Mouse (Mus musculus): ENCODE data around the gene Guca2b. TPM values are rescaled to one million over a fixed set of nuclear protein-coding genes. Genes with fewer than 3 reads are reported as not detected.

Guca2b gene
- total and polyA plus RNA-seq, 3 experiments = 1.1 to 2.3 TPM; not detected in 1

GRCm38 (mm10) chr4:119609488-119609887 lies 49.3 kb downstream of the Guca2b start:
- Histone ChIP-seq H3K9me3 (replicated peaks; ENCODE audit: low read length) (peaks cover 2% of the 10 kb centered on the region), H3K4me3 (replicated peaks in 1 of 3; ENCODE audit: low read depth in 2 of 3, low read length in 2 of 3, poor library complexity in 1 of 3) (no peak overlapping the region), H3K9ac (ENCODE audit: insufficient read depth, low read depth) (no peak overlapping the region), H3K79me2 (replicated peaks; ENCODE audit: control insufficient read depth, extremely low read depth, insufficient read depth, poor library complexity, severe bottlenecking) (peaks cover 3% of the 10 kb centered on the region), H3K36me3 (replicated peaks in 1 of 2; ENCODE audit: control insufficient read depth in 1 of 2, insufficient read depth in 1 of 2, low read length in 1 of 2) (peaks cover 0 to 34% of the 10 kb centered on the region in 2 experiments), H3K4me2 (ENCODE audit: insufficient read depth, low read depth, poor library complexity, severe bottlenecking) (no peak overlapping the region), H3K4me1 (ENCODE audit: control insufficient read depth in 1 of 2, insufficient read depth in 2 of 2) (peaks cover 9 to 67% of the 10 kb centered on the region in 2 experiments), H3K27ac (ENCODE audit: insufficient read depth, low read depth) (no peak overlapping the region), H3K27me3 (replicated peaks) (no peaks in the 10 kb centered on the region)
- TF ChIP-seq BHLHE40 (IDR thresholded peaks at IDR 0.05; ENCODE audit: low read depth, low read length) (peak; percentile 76), USF2 (conservative IDR thresholded peaks at IDR 0.05; ENCODE audit: low read depth, low read length) (peak; percentile 83), USF1 (IDR thresholded peaks at IDR 0.05; ENCODE audit: low read depth, low read length) (peak; percentile 82), MYC (IDR thresholded peaks at IDR 0.05; ENCODE audit: low read depth, low read length) (0 out of 2 replicates have a peak, but pooled peaks have one; percentile 12), GABPA (IDR thresholded peaks at IDR 0.05; ENCODE audit: insufficient replicate concordance, low read depth, low read length) (no peak), MAX (IDR thresholded peaks at IDR 0.05; ENCODE audit: low read length) (peak; percentile 73), SIN3A (IDR thresholded peaks at IDR 0.05; ENCODE audit: low read length) (no peak), IRF4 (IDR thresholded peaks at IDR 0.05; ENCODE audit: low read depth, low read length) (0 out of 2 replicates have a peak, but pooled peaks have one; percentile 35), ETS1 (conservative IDR thresholded peaks at IDR 0.05; ENCODE audit: low read depth, low read length) (peak; percentile 75), CHD2 (IDR thresholded peaks at IDR 0.05; ENCODE audit: low read length) (no peak), EP300 (IDR thresholded peaks at IDR 0.05; ENCODE audit: low read length) (peak; percentile 56)
- peak; percentile 85 for DNase-seq (ENCODE audit: extremely low read depth)
- in situ Hi-C loops (cut with MboI; ENCODE audit: low pct_ligation_motif_present, low pct_unique_long_range_greater_than_20kb, low sequenced_read_pairs) (no loop called here), dilution Hi-C loops (cut with MboI; ENCODE audit: extremely low pct_ligation_motif_present, extremely low pct_unique_long_range_greater_than_20kb, low sequenced_read_pairs) (no loop called here)

Other genes starting within 250 kb of the Guca2b start
- 0.04 TPM in 1 of 2 replicates, not detected in the other for gene Ccdc30, start 243.4 kb downstream of the Guca2b start, total RNA-seq (2012; rRNA removed)
- not detected in 2 replicates for gene Ccdc30, start 243.4 kb downstream of the Guca2b start, total RNA-seq (2014; rRNA removed)
- not detected in 2 replicates for gene Ccdc30, start 243.4 kb downstream of the Guca2b start, polyA plus RNA-seq (2012; ENCODE audit: insufficient read length, low read depth)
- 14.7 and 20.1 TPM in 2 replicates for gene Ppcs, start 236.5 kb downstream of the Guca2b start, total RNA-seq (2012; rRNA removed)
- gene Ppcs, start 236.5 kb downstream of the Guca2b start, total RNA-seq (2014; rRNA removed) = 20.7 and 22.7 TPM in 2 replicates
- 19.1 and 19.3 TPM in 2 replicates for gene Ppcs, start 236.5 kb downstream of the Guca2b start, polyA plus RNA-seq (2012; ENCODE audit: insufficient read length, low read depth)
- gene Zmynd12, start 236.1 kb downstream of the Guca2b start, total RNA-seq (2012; rRNA removed) = 0.13 and 0.25 TPM in 2 replicates
- 0.47 and 0.75 TPM in 2 replicates for gene Zmynd12, start 236.1 kb downstream of the Guca2b start, total RNA-seq (2014; rRNA removed)
- gene Zmynd12, start 236.1 kb downstream of the Guca2b start, polyA plus RNA-seq (2012; ENCODE audit: insufficient read length, low read depth) = 0.53 and 1.0 TPM in 2 replicates
- gene Rimkla, start 166.3 kb downstream of the Guca2b start, total RNA-seq (2012; rRNA removed) = 0.59 and 1.2 TPM in 2 replicates
- gene Rimkla, start 166.3 kb downstream of the Guca2b start, total RNA-seq (2014; rRNA removed) = 0.34 and 0.48 TPM in 2 replicates
- gene Rimkla, start 166.3 kb downstream of the Guca2b start, polyA plus RNA-seq (2012; ENCODE audit: insufficient read length, low read depth) = 0.70 and 0.84 TPM in 2 replicates
- gene Foxj3, start 122.0 kb downstream of the Guca2b start, total RNA-seq (2012; rRNA removed) = 13.4 and 14.5 TPM in 2 replicates
- gene Foxj3, start 122.0 kb downstream of the Guca2b start, total RNA-seq (2014; rRNA removed) = 12.9 and 15.3 TPM in 2 replicates
- gene Foxj3, start 122.0 kb downstream of the Guca2b start, polyA plus RNA-seq (2012; ENCODE audit: insufficient read length, low read depth) = 29.3 and 33.9 TPM in 2 replicates
- 3.1 and 3.9 TPM in 2 replicates for gene Frg2f1, start 119.4 kb downstream of the Guca2b start, total RNA-seq (2012; rRNA removed)
- 3.5 TPM in 2 replicates for gene Frg2f1, start 119.4 kb downstream of the Guca2b start, total RNA-seq (2014; rRNA removed)
- gene Frg2f1, start 119.4 kb downstream of the Guca2b start, polyA plus RNA-seq (2012; ENCODE audit: insufficient read length, low read depth) = 3.1 and 4.4 TPM in 2 replicates
- not detected in 2 replicates for gene Guca2a, start 21.2 kb downstream of the Guca2b start, total RNA-seq (2012; rRNA removed)
- not detected in 2 replicates for gene Guca2a, start 21.2 kb downstream of the Guca2b start, total RNA-seq (2014; rRNA removed)
- not detected in 2 replicates for gene Guca2a, start 21.2 kb downstream of the Guca2b start, polyA plus RNA-seq (2012; ENCODE audit: insufficient read length, low read depth)
- 16.7 and 21.2 TPM in 2 replicates for gene Hivep3, start 74.8 kb upstream of the Guca2b start, total RNA-seq (2012; rRNA removed)
- gene Hivep3, start 74.8 kb upstream of the Guca2b start, total RNA-seq (2014; rRNA removed) = 11.1 and 14.4 TPM in 2 replicates
- gene Hivep3, start 74.8 kb upstream of the Guca2b start, polyA plus RNA-seq (2012; ENCODE audit: insufficient read length, low read depth) = 27.9 and 32.3 TPM in 2 replicates

All from CH12.LX (cell line).